Mouse (Mus musculus) thymus, adult 2 months (tissue): ENCODE measurements around the gene Hnmt. TPM values are rescaled to one million over a fixed set of nuclear protein-coding genes. Genes with fewer than 3 reads are reported as not detected.
"Not testable (repeated sequence)": the region's sequence is repeated elsewhere in the genome, so short reads cannot be mapped to it uniquely, and the experiment has no call there.

Source experiments
- DNase-seq: peaks from one replicate; pipeline ENCODE4 v3.0.0; 2021
- H3K27ac ChIP-seq: fragments of 200-500 bp; 2 replicates; pipeline ENCODE4 v1.5.1; 2012; ENCODE audit warnings: low read length, control low read depth; ENCODE audit not compliant: control insufficient read depth, insufficient read depth
- H3K27me3 ChIP-seq: fragments of 200-500 bp; 2 replicates; pipeline ENCODE4 v1.6.1; 2012; ENCODE audit warnings: mild to moderate bottlenecking, low read length, moderate library complexity, mixed read lengths; ENCODE audit not compliant: control insufficient read depth, insufficient read depth
- H3K36me3 ChIP-seq: fragments of 200-500 bp; 2 replicates; pipeline ENCODE4 v1.6.1; 2012; ENCODE audit warnings: mild to moderate bottlenecking, low read length, moderate library complexity; ENCODE audit not compliant: control insufficient read depth, insufficient read depth
- H3K4me1 ChIP-seq: fragments of 200-500 bp; replicated peaks from 2 replicates; pipeline ENCODE4 v1.6.1; 2012; ENCODE audit warnings: low read length; ENCODE audit not compliant: control insufficient read depth, insufficient read depth
- H3K4me3 ChIP-seq: fragments of 200-500 bp; 2 replicates; pipeline ENCODE4 v1.5.1; 2012; ENCODE audit warnings: mild to moderate bottlenecking, low read length, control low read depth, moderate library complexity; ENCODE audit not compliant: control insufficient read depth, insufficient read depth
- CTCF ChIP-seq: fragments of 200-500 bp; IDR thresholded peaks from 2 replicates; pipeline ENCODE4 v1.5.1; 2012; ENCODE audit warnings: mild to moderate bottlenecking, control low read depth, low read length, moderate library complexity, borderline replicate concordance; ENCODE audit not compliant: control insufficient read depth, poor library complexity, insufficient read depth; ENCODE audit errors: extremely low read depth
- POLR2A ChIP-seq: fragments of 200-500 bp; IDR thresholded peaks from 2 replicates; pipeline ENCODE4 v1.6.1; 2012; ENCODE audit warnings: mild to moderate bottlenecking, low read length, control low read depth, moderate library complexity; ENCODE audit not compliant: control insufficient read depth, poor library complexity, insufficient read depth; ENCODE audit errors: extremely low read depth
- WGBS: fragments of 180-500 bp; shearing (Covaris S2); methylation state at CpG from one replicate; pipeline ENCODE4 v1.1.7; 2018; 5-methylcytosine and 5-hydroxymethylcytosine counted together
- polyA plus RNA-seq: library from polyadenylated mRNA; depleted of rRNA; stranded (reverse); fragments of >200 nt; gene quantifications from 2 replicates; pipeline ENCODE4 v1.2.3, GENCODE M21; 2012

Gene Hnmt
- polyA plus RNA-seq, 1 experiment = 0.22 TPM

DNA sequence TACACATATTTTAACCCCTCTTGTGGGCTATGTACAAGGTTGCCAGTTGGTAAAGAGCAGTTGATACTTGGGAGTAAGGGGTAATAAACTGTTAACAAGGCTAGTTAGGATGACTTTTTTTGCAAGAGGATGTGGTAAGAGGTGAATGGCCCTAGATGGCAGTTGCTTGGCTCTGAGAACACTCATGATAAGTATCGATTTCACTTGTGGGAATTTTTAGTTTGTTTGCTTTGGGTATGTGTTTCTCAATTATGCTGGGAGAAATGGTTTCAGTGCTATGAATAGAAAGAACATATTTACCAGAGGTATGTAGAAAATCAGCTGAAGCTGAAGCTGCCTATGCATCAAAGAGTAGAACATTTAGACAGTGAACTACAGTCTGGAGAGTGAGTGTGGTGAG is 6.3 kb downstream of the Hnmt start:
- Histone ChIP-seq H3K27me3 (no peaks in the 10 kb centered on the region), H3K36me3 (no peaks in the 10 kb centered on the region), H3K4me1 (no peaks in the 10 kb centered on the region), H3K27ac (no peak overlapping the region), H3K4me3 (no peak overlapping the region)
- DNase-seq = no peak
- TF ChIP-seq POLR2A (no peak), CTCF (no peak)
- WGBS = 68% methylated on average over 1 of the region's 1 CpGs

DNA sequence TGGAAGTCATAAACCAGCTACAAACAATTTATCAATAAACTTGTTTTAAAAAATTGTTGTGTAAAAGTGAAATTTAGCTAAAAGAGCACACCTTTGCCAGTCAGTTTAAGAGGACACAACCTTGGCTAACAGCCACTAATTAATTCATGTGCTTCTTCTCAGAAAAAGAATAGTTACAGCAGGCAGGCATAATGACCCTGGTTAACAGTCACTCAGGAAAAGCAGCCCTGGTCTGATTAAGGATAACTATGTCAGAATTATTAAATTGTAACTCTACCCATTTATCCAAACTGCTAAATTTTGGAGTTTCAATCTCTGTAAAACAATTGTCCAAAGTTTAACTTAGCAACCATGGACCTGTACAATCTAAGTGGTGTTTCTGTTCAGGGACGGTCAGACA is 8.7 kb downstream of the Hnmt start:
- no peak for DNase-seq
- 100% methylated on average over 1 of the region's 1 CpGs for WGBS

DNA sequence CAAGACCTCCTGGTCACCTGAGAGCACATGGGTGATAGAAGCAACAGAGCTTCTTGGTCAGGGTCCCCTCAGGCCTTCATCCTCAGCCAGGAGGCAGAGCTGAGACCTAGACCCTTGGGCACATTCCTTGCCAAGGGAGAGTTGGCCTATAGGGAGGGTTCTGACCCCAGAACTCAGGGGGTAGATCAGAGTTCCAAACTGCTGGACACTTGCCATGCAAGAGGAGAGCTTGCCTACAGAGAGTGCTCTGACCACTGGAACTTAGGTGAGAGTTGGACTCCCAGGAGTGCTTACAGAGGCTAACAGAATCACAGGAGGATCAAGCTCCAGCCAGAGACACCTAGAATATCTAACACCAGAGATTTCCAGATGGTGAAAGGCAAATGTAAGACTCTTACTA is 29.8 kb downstream of the Hnmt start:
- DNase-seq, H3K27me3 ChIP-seq: not testable (repeated sequence)

More for the DNA sequence above, 8.7 kb downstream of the Hnmt start:
- no peak for TF ChIP-seq CTCF
- no peak for TF ChIP-seq POLR2A
- H3K27ac ChIP-seq = no peak overlapping the region
- no peak overlapping the region for H3K4me3 ChIP-seq
- no peaks in the 10 kb centered on the region for H3K4me1 ChIP-seq
- H3K27me3 ChIP-seq = no peaks in the 10 kb centered on the region
- H3K36me3 ChIP-seq = no peaks in the 10 kb centered on the region

DNA sequence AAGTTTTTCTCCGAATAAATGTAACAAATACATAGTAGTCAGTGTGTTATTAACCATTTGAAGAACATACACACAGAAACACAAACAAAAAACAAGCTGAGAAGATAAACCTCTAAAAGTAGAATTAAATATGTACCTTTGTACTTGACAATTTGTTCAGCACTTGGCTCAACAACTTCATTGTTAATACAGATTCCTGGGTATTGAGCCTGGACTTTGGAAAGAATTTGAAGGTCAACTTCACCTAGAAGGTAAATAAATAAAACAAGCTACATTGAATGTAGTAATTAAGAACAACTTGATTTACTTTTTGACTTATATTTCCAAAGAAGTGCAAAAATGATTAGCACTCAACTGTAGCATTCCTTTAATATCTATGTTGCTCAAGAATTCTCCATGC is 30.2 kb downstream of the Hnmt start:
- TF ChIP-seq POLR2A (no peak), CTCF (no peak)
- WGBS = 93% methylated on average over 1 of the region's 1 CpGs
- Histone ChIP-seq H3K36me3 (no peaks in the 10 kb centered on the region), H3K27ac (no peak overlapping the region), H3K4me3 (no peak overlapping the region), H3K4me1 (no peaks in the 10 kb centered on the region), H3K27me3 (no peaks in the 10 kb centered on the region)
- no peak for DNase-seq

More for the DNA sequence above, 29.8 kb downstream of the Hnmt start:
- not testable (repeated sequence) for H3K4me3 ChIP-seq, H3K36me3 ChIP-seq, H3K4me1 ChIP-seq, H3K27ac ChIP-seq

DNA sequence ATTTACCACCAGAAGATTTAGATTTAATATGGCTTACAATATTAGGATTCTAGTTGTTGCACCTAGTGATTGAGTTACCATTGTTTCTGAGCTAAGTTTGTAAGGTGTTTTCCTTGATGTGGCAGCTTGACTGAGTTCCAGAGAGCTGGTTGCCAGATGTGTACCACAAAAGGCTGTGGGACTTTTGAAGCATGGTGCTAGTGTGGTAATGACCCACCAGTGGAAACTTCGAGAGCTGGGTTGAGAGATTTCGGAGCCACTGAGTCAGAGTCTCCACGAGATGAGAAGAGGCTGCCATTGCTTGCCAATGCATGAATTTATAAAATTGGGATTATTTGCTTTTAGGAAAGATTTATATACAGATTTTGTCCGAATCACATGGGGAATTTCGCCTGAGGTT is 34.2 kb downstream of the Hnmt start:
- Histone ChIP-seq H3K36me3 (no peaks in the 10 kb centered on the region), H3K4me3 (no peak overlapping the region), H3K27ac (no peak overlapping the region), H3K4me1 (no peaks in the 10 kb centered on the region), H3K27me3 (no peaks in the 10 kb centered on the region)
- WGBS = 88% methylated on average over 5 of the region's 5 CpGs
- no peak for DNase-seq
- TF ChIP-seq POLR2A (no peak), CTCF (no peak)

DNA sequence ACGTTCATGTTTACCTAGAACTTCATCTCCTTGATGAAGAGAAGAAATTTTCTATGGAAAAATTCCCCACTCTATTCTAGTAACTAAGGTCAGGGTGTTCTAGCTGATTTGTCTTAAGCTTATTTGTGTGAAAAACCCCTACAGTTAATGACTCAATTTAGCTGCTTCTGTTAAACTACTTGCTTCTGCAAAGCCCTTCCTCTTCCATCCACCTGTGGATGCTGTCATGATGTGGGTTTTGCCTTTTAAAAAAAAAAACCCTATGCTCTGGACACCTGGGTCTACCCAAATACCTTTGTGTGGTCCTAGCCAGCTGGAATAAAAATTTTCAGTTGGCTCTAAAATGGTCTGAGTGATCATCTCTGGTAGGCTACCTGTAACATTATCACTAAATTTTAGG is 49.9 kb downstream of the Hnmt start:
- Histone ChIP-seq H3K4me1 (no peaks in the 10 kb centered on the region), H3K27me3 (no peaks in the 10 kb centered on the region), H3K36me3 (no peaks in the 10 kb centered on the region), H3K27ac (no peak overlapping the region), H3K4me3 (no peak overlapping the region)
- no peak for DNase-seq
- 80% methylated on average over 1 of the region's 1 CpGs for WGBS
- no peak for TF ChIP-seq CTCF

DNA sequence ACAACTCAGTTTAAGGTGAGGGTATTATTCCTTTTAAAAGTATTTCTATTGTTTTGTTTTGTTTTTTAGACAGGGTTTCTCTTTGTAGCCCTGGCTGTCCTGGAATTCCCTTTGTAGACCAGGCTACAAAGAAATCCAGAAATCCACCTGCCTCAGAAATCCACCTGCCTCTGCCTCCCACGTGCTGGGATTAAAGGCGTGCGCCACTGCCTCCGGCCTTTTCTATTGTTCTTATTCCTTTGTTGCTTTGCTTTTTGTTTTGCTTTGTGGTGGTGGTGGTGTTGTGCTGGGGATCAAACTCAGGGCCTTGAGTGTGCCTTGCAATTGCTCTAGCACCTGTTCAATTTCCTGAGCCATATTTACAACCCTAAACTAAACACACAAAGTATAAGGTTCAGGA is 50.4 kb downstream of the Hnmt start:
- TF ChIP-seq CTCF (no peak), POLR2A (no peak)
- H3K4me3 ChIP-seq = no peak overlapping the region
- 97% methylated on average over 4 of the region's 4 CpGs for WGBS
- H3K27me3 ChIP-seq = no peaks in the 10 kb centered on the region
- H3K36me3 ChIP-seq = no peaks in the 10 kb centered on the region
- no peak for DNase-seq
- H3K4me1 ChIP-seq = no peaks in the 10 kb centered on the region
- no peak overlapping the region for H3K27ac ChIP-seq
